Mouse (Mus musculus) left cerebral cortex, adult 8-10 months (tissue): ENCODE results near the gene Myh14. TPM values are rescaled to one million over a fixed set of nuclear protein-coding genes. Genes with fewer than 3 reads are reported as not detected.

Experiments used
- DNase-seq, 2 experiments: peaks; one replicate each; pipeline ENCODE4 v3.0.0; 2022; ENCODE audit warnings: low spot score in 2 of 2
- total RNA-seq, 4 experiments: library from RNA; stranded (reverse); gene quantifications; 2 replicates each; pipeline ENCODE4 v1.2.4; 2022

The Myh14 gene
- total RNA-seq, 4 experiments from 2014 or later: 26.2 to 34.1 (median 29.1) TPM

DNA sequence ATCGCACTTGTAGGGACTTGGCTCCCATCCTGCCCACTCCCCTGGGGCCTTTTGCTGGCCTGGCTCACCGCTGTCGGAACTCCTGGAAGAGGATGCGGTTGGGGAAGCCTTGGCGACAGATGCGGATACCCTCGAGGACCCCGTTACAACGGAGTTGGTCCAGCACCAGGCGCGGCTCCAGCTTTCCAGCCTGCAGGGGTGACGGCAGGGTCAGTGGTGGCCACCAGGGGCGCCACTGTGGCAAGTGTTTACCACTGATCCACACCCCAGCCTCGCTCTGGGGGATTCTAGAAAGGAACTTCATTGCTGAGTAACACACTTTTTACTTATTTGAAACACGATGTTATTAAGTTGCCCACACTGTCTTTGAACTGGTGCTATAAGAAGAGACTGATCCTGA, 37.2 kb downstream of the Myh14 start:
- no peak for DNase-seq

DNA sequence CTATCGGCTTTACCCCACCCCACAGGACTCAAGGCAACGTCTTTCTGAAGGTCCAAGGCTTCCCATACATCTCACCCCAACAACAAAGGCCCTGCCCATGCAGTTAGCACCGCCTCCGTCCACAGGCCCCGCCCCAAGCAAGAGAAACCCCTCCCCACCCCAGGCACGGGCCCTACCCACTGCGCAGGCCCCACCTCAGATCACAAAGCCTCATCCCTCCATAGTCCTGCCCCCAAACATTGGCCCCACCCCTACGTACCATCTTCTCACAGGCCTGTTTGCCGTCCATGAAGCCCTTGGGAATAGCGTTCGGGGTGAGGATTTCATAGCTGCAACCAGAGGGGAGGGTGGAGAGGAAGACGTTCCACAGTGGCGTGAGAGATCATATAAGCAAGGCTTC, 38.0 kb downstream of the Myh14 start:
- no peak for DNase-seq

- DNase-seq: no peak
Observed at GRCm38 (mm10) chr7:44630437-44630836, 40.2 kb downstream of the Myh14 start.

- DNase-seq: no peak
Observed at GRCm38 (mm10) chr7:44628402-44629034, 42.1 kb downstream of the Myh14 start.

GRCm38 (mm10) chr7:44626966-44627365, 43.7 kb downstream of the Myh14 start:
- no peak for DNase-seq

DNA sequence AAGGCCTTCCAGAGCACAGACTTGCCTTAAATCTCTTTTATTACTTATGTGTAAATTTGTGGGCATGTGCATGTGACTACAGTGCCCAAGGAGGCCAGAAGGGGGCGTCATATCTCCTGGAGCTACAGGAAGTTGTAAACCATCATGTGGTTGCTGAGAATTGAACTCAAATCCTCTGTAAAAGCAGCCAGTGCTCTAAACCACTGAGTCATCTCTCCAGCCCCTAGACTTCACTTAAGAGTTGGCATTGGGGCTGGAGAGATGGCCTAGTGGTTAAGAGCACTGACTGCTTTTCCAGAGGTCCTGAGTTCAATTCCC, 44.6 kb downstream of the Myh14 start:
- no peak for DNase-seq

- no peak for DNase-seq
Observed at GRCm38 (mm10) chr7:44625241-44626067, 45.2 kb downstream of the Myh14 start.

DNA sequence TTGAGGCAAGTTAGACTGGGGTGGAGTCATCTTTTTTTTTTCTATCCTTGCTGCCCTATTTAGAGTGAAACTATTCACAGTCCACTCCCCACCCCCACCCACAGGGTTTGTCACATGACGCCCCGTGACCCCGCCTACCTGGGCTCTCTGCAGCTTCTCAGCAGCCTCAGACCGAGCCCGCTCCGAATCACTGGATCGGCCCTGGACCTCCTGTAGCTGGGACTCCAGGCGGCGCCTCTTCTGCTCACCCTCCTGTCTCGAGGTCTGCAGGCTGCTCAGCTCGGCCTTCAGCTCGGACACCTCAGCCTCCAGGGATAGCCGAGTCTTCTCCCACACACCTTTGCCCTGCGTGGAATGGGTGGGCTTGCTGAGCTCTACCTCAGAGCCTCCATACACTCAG, 45.8 kb downstream of the Myh14 start:
- DNase-seq: no peak

DNA sequence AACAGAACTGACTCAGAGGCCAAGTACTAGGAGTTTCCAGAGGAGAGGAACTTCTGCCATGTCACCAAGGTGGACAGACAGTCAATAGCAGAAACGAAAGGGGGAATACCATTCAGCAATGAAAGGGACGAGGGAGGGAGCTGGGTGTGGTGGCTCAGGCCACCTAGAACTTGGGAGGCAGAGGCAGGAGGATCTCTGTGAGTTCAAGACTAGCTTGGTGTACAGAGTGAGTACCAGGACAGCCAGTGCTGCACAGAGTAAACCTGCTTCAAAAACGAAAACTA, 46.2 kb downstream of the Myh14 start:
- DNase-seq: no peak

DNA sequence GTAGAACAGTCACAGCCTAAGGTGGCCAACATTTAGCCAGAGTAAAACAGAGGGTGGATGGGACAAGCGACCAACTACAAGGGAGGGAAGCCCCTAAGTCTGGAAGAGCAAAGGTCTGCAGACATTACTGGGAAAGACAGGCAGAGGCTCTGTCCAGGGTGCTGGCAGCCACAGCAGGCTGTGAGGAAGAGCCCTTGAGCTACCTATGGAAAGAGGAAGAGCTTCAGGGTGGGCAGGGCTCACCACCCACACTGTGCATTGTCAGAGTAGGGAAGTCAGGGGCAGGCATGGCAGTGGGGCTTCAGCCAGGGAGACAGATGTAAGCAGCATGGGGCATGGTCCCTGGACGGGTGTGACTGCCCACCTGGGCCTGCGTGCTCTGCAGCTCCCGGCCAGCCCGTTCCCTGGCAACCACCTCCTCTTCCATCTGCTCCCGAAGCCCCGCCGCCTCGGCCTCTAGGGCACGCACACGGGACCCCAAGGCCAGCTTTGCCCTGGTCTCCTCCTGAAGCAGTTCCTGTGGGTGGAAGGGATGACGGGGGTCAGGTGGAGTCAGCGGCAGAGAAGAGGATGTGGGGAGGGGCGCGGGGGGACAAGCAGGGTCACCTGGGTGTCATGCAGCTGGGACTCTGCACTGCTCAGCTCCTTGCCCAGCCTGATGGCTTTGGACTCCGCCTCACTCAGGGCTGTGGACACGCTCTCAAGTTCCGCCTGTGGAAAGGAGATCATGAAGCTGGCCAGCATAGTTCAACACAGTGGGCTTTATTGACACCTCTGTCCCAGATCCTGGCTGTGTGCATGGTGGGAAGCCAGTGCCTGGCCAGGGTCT, 46.7 kb downstream of the Myh14 start:
- no peak for DNase-seq

- DNase-seq: no peak
Observed at GRCm38 (mm10) chr7:44617059-44617458, 53.6 kb downstream of the Myh14 start.

DNA sequence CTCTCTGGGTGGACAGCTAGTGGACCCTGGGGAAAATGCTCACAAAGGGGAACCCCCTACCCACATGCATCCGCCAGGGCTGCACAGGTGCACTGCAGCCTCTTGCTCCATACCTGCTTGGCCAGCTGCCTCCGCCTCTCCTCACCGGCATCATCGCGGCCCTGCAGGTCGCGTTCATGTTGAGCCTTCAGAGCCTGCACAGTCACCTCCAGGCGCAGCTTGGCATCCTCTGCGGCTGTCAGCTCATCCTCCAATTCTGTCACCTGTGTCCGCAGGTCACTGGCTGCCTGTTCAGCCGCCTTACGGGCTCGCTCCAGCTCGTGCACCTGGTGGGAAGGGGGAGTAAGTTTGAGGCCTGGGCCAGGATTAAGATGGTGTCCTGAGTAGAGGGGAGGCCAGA, 54.7 kb downstream of the Myh14 start:
- DNase-seq: no peak

DNA sequence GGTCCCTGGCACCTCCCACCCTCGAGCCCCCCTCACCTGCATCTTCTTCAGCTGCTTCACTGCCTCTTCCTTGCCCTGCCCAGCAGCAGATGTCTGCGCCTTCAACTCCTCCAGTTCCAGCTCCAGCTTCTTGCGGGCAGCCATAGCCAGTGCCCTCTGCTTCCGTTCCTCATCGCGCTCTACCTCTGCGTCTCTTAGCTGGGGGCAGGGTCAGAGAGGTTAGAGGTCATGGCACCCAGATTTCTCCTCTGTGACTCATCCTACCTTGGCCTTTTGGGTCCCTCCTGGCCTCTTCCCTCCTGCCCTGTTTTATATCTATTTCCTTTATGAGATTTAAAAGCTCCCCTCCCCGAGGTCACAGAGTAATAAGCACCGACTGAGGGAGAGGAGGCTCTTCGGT, 55.3 kb downstream of the Myh14 start:
- no peak for DNase-seq

DNA sequence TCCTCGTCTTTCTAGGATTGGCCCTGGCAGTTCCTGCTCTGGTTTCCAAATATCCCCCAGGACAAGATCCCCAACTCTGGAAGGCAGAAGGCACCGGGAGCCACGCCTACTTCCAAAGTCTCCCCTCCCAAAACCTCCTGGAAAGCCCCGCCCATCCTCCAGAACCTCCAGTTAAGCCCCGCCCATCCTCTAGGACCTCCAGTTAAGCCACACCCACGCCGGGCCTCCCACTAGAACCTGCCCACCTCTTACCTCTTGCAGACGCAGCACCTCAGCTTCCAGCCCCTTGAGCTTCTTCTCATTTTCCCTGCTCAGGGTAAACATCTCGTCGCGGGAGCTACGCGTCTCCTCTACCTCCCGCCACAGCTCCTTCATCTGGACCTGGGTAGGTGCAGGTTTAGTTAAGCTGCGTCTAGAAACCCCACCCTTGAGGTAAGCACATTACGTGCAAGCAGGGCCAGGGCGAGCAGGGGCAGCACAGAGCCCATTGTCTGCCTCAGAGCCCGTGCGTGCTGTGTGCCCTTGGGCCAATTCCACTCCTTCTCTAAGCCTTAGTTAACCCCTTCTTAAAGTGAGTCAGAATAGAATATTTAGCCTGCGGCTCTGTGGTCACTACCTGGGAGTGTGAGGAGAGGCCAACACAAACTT, 56.5 kb downstream of the Myh14 start:
- DNase-seq: no peak

GRCm38 (mm10) chr7:44612192-44612591, 58.5 kb downstream of the Myh14 start:
- no peak for DNase-seq

GRCm38 (mm10) chr7:44606171-44606901, 64.3 kb downstream of the Myh14 start:
- DNase-seq: no peak

- no peak for DNase-seq
Observed at GRCm38 (mm10) chr7:44605436-44605835, 65.2 kb downstream of the Myh14 start.

GRCm38 (mm10) chr7:44604619-44605018, 66.0 kb downstream of the Myh14 start:
- no peak for DNase-seq

DNA sequence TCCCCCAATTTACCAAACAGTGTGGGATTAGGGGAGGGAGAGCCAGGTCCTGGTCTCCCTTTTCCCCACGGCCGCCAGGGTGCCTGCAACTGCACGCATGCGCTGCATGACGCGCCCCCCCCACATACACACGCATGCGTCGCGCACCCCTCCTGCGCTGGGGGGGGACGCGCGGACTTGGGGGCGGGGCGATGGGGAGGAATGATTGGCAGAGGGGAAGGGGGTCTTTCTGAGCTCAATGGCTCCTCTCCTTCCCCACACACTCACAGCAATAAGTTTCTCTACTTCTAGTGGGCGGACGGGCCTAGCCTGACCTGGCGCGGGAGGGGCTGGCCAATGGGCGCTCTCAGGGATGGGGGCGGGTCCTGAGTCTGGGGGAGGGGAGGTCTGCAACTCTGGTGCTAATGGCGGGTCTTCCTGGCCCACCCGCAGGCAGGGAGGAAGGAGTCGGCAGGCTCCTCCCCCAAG, 66.5 kb downstream of the Myh14 start:
- DNase-seq: no peak

DNA sequence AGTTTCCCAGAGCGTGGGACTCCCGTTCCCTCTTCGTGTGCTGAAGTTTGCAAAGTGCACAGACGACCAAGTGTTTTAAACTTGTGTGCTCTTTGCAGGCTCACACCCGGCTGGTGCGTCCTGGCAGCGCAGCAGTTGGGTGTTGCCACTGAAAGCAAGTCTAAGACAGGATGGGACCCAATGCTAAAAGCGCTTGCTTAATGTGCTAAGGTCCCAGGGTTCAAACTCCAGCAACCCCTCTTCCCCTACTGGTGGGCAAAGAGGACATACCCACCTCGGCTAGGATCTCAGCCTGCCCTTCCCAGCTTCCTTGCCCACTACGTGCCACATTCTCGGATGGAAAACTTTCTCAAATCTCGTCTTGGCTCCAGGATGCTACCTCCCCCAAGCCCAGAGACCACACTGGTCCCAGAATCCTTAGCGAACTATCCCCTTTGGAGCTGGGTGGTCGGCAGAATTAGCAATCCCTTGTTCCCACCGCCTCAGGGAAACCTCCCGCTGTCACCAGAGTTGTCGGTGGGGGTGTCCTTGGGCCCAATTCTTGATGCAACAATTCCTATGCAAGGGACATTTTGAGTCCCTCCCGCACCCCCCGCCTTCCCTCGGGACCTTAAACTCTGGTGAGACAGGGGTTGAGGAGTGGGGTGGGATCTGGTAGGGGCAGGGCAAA, 67.3 kb downstream of the Myh14 start:
- DNase-seq: no peak

DNA sequence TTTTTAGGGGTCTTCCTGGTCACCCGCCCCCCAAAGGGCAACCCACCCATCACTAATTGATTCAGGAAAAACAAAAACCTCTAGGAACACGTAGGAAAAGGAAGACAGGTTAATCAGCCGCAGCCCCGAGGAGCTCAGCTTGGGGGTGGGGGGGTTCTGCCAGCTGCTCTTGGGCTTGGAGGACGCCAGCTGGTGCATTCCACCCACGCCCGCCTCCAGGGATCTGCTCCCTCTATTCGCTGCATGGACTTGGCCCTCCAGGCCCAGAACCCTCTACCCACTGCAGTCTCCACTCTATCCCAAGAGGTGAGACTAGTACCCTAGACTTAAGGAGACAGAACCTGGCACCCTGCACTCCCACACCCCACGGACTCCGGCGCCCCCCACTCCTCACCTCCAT, 68.2 kb downstream of the Myh14 start:
- peak; percentile 42 to 86 for DNase-seq
